Mouse (Mus musculus): ENCODE data around the gene Vmn1r211.
"Not testable (repeated sequence)": the region's sequence is repeated elsewhere in the genome, so short reads cannot be mapped to it uniquely, and the experiment has no call there.

Gene Vmn1r211

DNA sequence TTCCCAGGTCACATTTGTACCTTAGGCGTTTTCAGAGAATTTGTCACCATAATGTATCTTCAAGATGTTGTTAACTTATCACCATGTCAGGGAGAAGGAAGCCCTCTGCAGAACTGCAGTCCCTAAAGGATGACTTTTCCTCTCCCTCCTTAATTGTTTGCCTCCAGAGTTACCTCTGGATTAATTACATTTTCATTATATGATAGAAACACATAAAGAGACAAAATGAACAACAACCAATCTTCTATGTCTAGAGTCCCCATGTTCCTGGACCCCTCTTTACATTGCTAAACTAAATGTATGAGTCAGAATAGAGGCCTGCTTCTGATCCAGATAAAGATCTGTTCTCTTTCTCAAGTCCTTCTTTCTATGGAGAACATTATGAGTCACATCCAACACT lies at the start of gene Vmn1r211:
TSS of gene Vmn1r211 (minus strand) at position 101 of the 400 bp plus-strand sequence.
- no peak for DNase-seq (ENCODE audit: low spot score)

DNA sequence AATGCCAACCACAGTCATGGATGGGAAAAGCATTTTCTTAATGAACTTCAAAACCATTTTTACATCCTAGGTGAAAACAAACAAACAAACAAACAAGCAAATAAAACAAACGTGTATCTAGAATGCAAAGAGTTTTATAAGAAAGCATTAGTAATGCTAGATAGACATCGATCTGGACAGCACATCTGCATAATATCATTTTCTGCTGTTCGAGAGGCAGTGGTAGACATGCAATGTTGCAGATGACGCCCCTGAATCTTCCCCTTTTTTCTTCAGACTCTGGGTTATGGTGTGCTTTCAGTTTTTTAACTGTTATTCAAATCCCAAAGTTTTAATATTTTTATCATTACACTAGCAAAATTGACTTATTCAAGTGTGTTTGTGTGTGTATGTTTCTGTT lies 26.7 kb upstream of the Vmn1r211 start, which contains the start of gene Vmn1r212:
TSS of gene Vmn1r212 (minus strand) at position 101 of the 400 bp plus-strand sequence.
- DNase-seq (ENCODE audit: low spot score): no peak

DNA sequence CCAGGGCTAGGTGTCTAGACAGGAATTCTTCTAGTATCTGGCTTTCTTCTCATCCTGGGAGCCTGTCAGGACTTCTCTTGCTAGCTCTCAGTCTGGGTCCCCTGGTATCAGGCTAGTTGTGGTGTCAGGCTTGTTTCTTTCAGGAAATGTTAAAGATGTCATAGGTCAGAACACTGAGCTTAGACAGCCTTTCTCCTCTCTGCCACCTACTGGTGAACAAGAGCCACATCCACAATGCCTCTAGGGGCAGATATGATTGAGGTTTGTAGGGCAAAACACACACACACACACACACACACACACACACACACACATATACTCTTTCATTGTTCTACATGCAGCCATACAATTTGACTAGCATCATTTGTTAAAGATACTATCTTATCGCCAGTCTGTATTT lies 21.9 kb upstream of the Vmn1r211 start:
- no peak for DNase-seq (ENCODE audit: low spot score)

DNA sequence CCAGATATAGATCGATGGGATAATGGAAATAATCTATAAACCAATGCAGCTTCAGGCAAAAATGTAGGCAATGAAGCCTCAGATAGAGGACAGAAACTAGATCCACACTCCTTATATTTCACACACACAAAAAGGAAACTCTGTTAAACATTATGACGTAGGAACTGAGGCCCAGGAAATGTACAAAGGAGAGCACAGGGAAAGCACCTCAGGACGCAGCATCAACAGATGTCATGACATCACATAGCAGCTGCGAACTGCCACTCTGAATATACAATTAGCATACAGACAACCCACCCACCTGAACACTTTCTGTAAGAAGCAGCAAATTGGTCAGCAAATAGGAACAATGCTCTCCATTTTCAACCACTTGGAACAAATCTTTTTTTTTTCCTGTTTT lies 2.6 kb downstream of the Vmn1r211 start:
- no peak for DNase-seq (ENCODE audit: low spot score)

DNA sequence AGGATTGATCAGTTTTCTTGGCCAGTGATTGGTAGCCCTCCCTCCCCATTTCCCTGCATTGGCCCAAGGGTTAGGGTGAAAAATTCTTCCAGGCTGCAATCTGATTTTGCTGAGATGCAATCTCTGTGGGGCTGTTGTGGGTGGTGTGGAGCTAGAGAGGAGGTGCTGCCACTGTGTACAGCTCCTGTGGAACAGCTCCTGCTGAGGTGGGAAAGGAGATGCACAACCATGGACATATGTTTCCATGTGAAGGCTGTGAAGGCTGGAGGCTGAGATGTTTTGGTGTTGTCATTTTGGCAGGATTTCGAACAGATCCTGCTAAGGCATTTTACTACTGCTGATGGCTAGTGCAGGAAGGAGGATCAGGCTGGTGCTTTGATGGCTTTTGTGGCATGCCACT lies 10.6 kb downstream of the Vmn1r211 start:
- DNase-seq (ENCODE audit: low spot score): no peak

DNA sequence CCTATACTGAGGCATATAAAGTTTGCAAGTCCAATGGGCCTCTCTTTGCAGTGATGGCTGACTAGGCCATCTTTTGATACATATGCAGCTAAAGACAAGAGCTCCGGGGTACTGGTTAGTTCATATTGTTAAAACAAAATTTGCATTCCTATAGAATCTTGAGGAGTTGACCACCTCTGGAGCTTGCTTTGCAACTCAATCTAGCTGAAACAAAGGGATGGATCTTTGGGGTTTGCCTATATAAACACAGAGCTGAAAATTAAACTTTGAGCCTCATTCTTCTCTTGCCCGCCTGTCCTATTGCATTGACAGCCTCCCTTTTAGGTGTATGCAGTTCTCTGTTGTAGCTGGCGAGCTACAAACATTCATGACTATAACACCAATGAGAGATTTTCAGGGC lies 13.1 kb downstream of the Vmn1r211 start:
- DNase-seq (ENCODE audit: low spot score): not testable (repeated sequence)

DNA sequence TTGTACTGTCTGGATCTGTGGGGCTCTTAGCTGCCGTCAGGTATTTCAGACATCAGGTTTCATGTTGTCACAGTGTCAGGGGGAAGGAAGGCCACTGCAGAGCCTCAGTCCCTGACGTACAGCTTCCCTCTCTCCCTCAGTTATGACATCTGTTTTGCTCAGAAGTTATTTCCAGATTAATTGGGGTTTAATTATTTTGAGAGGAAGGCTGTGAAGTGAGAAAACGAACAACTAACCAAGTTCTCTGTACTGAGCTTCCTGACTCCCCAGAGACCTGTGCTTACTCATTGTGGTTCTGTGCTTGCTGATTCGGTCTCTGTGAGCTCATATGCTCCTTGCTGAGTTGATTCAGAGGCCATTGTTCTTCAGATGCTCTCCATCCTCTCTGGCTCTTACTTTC lies 26.1 kb downstream of the Vmn1r211 start, which contains the start of gene Vmn1r210:
TSS of gene Vmn1r210 (minus strand) at position 101 of the 400 bp plus-strand sequence.
- no peak for DNase-seq (ENCODE audit: low spot score)

DNA sequence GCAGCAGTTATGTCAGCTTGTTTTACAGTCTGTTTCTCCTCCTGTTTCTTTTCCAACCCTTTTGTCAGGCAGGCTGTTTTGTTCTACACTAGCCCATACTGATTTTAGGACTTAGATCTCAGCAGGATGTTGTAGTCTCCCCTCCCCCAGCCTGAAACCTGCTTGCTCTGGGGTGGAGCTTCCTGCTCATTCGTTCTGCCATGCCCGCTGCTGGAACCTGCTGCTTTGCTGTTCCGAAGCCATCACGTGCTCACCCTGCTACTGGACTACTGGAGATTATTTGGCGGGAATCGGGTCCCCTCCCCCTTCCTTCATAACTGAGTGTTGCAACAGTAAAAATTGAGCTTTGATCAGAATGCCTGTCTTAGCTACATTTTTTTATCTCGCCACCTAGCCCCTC lies 28.0 kb downstream of the Vmn1r211 start:
- not testable (repeated sequence) for DNase-seq (ENCODE audit: low spot score)

DNA sequence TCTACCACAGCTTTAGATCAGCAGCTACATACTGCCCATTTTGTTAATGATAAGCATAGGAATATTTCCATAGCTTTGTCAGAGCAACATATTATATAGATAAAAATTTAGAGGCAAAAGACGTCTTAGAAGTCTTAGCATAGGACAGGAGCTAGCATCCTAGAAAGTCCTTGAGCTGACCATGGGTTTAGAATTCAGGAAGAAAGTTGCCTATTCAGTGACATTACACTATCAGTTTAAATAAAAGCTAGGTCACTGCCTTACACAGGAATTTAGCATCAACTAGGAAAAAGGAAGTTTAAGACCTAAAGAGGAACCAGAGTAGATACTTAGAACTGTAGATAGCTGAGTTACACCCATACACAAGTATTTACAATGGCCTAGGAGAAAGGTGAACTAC lies 35.8 kb downstream of the Vmn1r211 start:
- not testable (repeated sequence) for DNase-seq (ENCODE audit: low spot score)

DNA sequence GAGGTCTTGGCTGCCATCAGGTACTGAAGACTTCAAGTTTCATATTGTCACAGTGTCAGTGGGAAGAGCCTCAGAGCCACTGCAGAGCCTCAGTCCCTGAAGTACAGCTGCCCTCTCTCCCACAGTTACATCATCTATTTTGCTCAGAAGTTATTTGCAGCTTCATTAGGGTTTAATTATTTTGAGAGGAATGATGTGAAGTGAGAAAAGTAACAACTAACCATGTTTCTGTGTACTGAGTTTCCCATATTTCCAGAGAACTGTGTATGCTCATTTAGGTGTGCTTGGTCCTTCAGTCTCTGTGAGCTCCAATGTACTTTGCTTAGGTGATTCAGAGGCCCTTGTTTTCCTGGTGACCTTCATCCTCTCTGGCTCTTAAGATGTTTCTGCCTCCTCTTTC lies 47.8 kb downstream of the Vmn1r211 start, which contains the start of gene Vmn1r209:
TSS of gene Vmn1r209 (minus strand) at position 101 of the 400 bp plus-strand sequence.
- DNase-seq (ENCODE audit: low spot score): not testable (repeated sequence)
